Mouse (Mus musculus): ENCODE measurements around the gene Sema3d. TPM values are rescaled to one million over a fixed set of nuclear protein-coding genes. Genes with fewer than 3 reads are reported as not detected.

Sema3d gene
- polyA plus RNA-seq (2014; fragmentation: Nextera tagmentation; extraction: Ambion mirVana): 12.4 and 13.2 TPM in 2 replicates

DNA sequence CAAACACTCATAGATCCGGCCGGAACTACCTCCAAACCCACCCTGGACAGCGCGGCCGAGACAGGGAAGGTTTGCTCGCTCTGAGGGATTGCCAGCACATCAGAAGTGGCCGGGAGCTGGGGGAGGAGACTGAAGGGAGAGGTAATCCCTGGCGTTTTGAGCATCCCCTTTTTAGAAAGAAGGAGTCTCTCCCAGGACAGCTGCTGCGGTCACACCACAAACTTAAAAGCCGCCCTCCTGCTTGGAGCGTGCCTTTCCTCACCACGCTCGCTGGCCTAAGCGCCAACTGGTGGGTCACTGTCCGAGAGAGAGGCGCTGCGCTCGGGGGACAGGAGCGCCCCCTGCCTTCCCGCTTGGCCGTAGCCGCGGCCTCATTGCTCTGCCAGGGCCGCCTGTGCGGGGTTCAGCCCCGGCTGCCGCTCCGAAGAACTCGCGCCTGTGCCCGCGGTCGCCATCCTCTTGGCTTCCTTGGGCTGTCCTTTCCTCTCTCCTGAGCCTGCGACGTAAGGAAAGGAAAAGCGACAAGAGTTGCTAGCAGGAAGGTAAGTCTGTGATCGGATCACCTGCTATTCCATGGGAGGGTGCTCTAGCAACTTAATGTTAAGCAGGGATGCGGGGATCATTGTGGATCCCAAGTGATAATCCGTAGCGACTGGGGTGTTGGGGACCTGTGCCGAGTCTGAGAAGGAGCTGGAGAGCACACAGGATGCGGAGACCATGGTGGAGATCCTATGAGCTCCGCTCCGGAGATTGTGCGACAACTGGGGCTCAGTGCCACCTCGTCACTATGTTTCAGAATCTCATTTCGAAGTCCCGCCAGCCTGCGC lies at the start of gene Sema3d:
Gene Sema3d (plus strand): TSS at position 253 of the 827 bp plus-strand sequence.
- WGBS: under 1% methylated on average over 49 of the region's 49 CpGs
- H3K4me2 ChIP-seq (ENCODE audit: low read depth, severe bottlenecking): peak within 1 kb of the TSS; percentile 95
- H3K27ac ChIP-seq (replicated peaks; ENCODE audit: low read depth, low read length): no peak within 1 kb of the TSS
- DNase-seq (ENCODE audit: low spot score) (peak; percentile 86), ATAC-seq (ENCODE audit: insufficient number of reproducible peaks, low FRiP score, low TSS enrichment, low read depth) (peak; percentile 90)
- peak within 1 kb of the TSS; percentile 57 for H3K4me3 ChIP-seq (ENCODE audit: low read depth, low read length)
- no peaks in the 10 kb centered on the region for H3K4me1 ChIP-seq (ENCODE audit: control insufficient read depth, insufficient read depth, low read length)
- H3K9ac ChIP-seq (ENCODE audit: low read length): peak within 1 kb of the TSS; percentile 70
- H3K36me3 ChIP-seq (ENCODE audit: control insufficient read depth, insufficient read depth, low read length): no peaks in the 10 kb centered on the region
- peaks cover 8% of the 10 kb centered on the region; the same call in 1 of the 2 replicates for H3K27me3 ChIP-seq (ENCODE audit: control insufficient read depth, insufficient read depth, low read length)
- no peaks in the 10 kb centered on the region for H3K9me3 ChIP-seq (ENCODE audit: control insufficient read depth, low read length)

DNA sequence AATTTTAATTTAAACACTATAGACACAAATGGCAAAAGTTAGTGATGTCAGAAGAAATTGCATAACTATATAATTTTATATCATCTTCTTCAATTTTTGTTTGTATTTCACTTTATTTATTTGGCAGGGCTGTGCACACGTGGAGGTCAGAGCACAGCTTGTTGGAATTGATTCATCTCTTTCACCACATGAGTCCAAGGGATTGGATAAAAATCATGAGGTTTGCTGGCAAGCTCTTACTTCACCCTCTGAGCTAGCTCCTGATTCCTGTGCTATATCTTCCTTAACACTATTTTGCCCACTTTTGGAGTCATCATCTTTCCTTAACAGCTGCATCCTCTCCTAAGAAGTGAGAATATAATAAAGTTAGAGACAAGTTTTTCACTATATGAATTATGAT lies 5.9 kb upstream of the Sema3d start:
- Histone ChIP-seq H3K9me3 (ENCODE audit: control insufficient read depth, low read length) (no peaks in the 10 kb centered on the region), H3K27ac (replicated peaks; ENCODE audit: low read depth, low read length) (no peak overlapping the region), H3K4me3 (ENCODE audit: low read depth, low read length) (no peak overlapping the region), H3K4me2 (ENCODE audit: low read depth, severe bottlenecking) (no peak overlapping the region), H3K4me1 (ENCODE audit: control insufficient read depth, insufficient read depth, low read length) (no peaks in the 10 kb centered on the region), H3K27me3 (ENCODE audit: control insufficient read depth, insufficient read depth, low read length) (no peaks in the 10 kb centered on the region), H3K36me3 (ENCODE audit: control insufficient read depth, insufficient read depth, low read length) (no peaks in the 10 kb centered on the region), H3K9ac (ENCODE audit: low read length) (no peak overlapping the region)
- ATAC-seq (ENCODE audit: insufficient number of reproducible peaks, low FRiP score, low TSS enrichment, low read depth): no peak
- 70% methylated on average over 1 of the region's 1 CpGs for WGBS
- DNase-seq (ENCODE audit: low spot score): no peak

DNA sequence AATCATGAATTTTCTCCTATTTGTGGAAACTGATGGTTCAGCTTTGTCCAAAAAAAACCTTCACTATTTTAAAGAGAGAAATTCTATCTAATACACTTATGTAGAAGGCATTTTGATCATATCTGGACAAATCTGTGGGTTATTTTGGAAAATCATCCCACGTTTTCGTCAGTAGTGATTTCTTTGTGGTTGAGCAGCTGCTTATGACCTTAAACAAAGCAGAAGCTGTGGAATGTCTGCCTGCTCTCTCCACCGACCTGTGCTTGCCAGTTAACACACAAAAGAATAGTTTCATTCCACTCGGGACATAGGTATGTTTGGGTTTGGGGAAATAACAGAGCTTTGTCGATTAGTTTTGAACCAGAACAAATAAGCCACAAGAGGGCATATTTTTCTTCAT lies 4.3 kb upstream of the Sema3d start:
- 60% methylated on average over 5 of the region's 5 CpGs for WGBS
- DNase-seq (ENCODE audit: low spot score): no peak
- Histone ChIP-seq H3K9me3 (ENCODE audit: control insufficient read depth, low read length) (no peaks in the 10 kb centered on the region), H3K27me3 (ENCODE audit: control insufficient read depth, insufficient read depth, low read length) (no peaks in the 10 kb centered on the region; the same call in 1 of the 2 replicates), H3K4me3 (ENCODE audit: low read depth, low read length) (no peak overlapping the region), H3K9ac (ENCODE audit: low read length) (no peak overlapping the region), H3K4me2 (ENCODE audit: low read depth, severe bottlenecking) (no peak overlapping the region), H3K36me3 (ENCODE audit: control insufficient read depth, insufficient read depth, low read length) (no peaks in the 10 kb centered on the region), H3K4me1 (ENCODE audit: control insufficient read depth, insufficient read depth, low read length) (no peaks in the 10 kb centered on the region), H3K27ac (replicated peaks; ENCODE audit: low read depth, low read length) (no peak overlapping the region)
- no peak for ATAC-seq (ENCODE audit: insufficient number of reproducible peaks, low FRiP score, low TSS enrichment, low read depth)

DNA sequence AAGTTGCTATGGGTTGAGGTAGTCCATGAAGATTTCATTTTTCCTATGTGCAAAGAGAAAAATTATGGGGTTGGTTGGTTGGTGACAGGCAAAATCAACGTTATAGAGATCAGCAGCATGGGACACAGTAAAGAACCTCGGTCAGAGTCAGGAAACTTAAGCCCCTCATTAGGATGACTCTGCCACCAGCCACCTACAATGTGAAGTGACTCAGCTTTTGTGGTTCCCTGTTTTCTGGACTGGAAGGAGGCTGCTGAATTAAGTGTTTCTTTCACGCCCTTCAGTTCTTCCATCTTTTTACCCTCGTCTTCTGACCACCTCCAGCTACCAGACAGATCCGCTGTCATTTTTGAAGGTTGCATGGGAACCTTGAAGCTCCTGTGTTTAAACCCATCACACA lies 1.2 kb upstream of the Sema3d start:
- DNase-seq (ENCODE audit: low spot score): no peak
- no peak overlapping the region for H3K4me2 ChIP-seq (ENCODE audit: low read depth, severe bottlenecking)
- peaks cover 8% of the 10 kb centered on the region; the same call in 1 of the 2 replicates for H3K27me3 ChIP-seq (ENCODE audit: control insufficient read depth, insufficient read depth, low read length)
- no peak overlapping the region for H3K27ac ChIP-seq (replicated peaks; ENCODE audit: low read depth, low read length)
- WGBS: 77% methylated on average over 5 of the region's 5 CpGs
- no peak overlapping the region for H3K4me3 ChIP-seq (ENCODE audit: low read depth, low read length)
- no peak overlapping the region for H3K9ac ChIP-seq (ENCODE audit: low read length)
- no peaks in the 10 kb centered on the region for H3K36me3 ChIP-seq (ENCODE audit: control insufficient read depth, insufficient read depth, low read length)
- no peak for ATAC-seq (ENCODE audit: insufficient number of reproducible peaks, low FRiP score, low TSS enrichment, low read depth)
- H3K4me1 ChIP-seq (ENCODE audit: control insufficient read depth, insufficient read depth, low read length): no peaks in the 10 kb centered on the region
- no peaks in the 10 kb centered on the region for H3K9me3 ChIP-seq (ENCODE audit: control insufficient read depth, low read length)

DNA sequence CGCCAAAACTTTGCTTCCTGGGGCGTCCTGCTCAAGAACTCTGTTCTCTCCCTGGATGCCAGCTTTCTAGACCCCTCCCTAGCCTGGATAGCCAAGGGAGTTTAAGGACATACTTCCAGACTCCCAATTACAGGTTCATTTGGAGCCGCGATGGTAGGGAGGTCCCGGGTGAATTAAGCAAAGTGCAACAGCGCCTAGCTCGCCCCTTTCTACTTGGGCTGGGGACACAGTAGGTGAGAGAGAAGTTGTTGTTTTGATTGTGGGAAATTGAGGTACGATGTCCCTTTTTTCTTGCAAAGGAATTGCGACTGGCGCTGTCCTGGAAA lies 738 bp downstream of the Sema3d start:
- H3K9me3 ChIP-seq (ENCODE audit: control insufficient read depth, low read length): no peaks in the 10 kb centered on the region
- no peak for DNase-seq (ENCODE audit: low spot score)
- WGBS: under 1% methylated on average over 10 of the region's 10 CpGs
- no peaks in the 10 kb centered on the region for H3K4me1 ChIP-seq (ENCODE audit: control insufficient read depth, insufficient read depth, low read length)
- peak overlapping the region; percentile 70 for H3K9ac ChIP-seq (ENCODE audit: low read length)
- H3K4me3 ChIP-seq (ENCODE audit: low read depth, low read length): peak overlapping the region; percentile 57
- H3K27me3 ChIP-seq (ENCODE audit: control insufficient read depth, insufficient read depth, low read length): peaks cover 8% of the 10 kb centered on the region; the same call in 1 of the 2 replicates
- H3K36me3 ChIP-seq (ENCODE audit: control insufficient read depth, insufficient read depth, low read length): no peaks in the 10 kb centered on the region
- no peak overlapping the region for H3K27ac ChIP-seq (replicated peaks; ENCODE audit: low read depth, low read length)
- peak overlapping the region; percentile 95 for H3K4me2 ChIP-seq (ENCODE audit: low read depth, severe bottlenecking)
- 0 out of 2 replicates have a peak, but pooled peaks have one; percentile 4 for ATAC-seq (ENCODE audit: insufficient number of reproducible peaks, low FRiP score, low TSS enrichment, low read depth)

DNA sequence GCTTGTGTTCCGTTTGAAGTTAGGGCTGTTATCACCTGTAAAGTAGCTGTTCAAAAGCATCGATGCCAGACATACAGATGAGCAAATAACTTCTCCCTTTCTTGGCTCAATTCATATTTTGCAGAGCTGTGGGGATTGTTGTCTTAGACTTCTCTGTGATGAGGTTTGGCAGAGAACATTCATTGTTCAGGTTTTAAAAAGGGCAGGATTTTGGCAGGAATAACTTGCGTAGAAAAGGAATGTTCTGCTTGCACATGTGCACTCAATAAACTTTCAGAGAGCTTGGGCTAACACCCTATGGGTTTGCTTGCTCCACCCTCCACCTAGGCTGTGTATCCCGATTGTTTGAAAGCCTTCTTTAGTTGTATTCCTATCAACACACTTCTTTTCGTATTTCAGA lies 9.5 kb downstream of the Sema3d start:
- DNase-seq (ENCODE audit: low spot score) (no peak), ATAC-seq (ENCODE audit: insufficient number of reproducible peaks, low FRiP score, low TSS enrichment, low read depth) (no peak)
- Histone ChIP-seq H3K27me3 (ENCODE audit: control insufficient read depth, insufficient read depth, low read length) (no peaks in the 10 kb centered on the region), H3K4me3 (ENCODE audit: low read depth, low read length) (no peak overlapping the region), H3K9me3 (ENCODE audit: control insufficient read depth, low read length) (no peaks in the 10 kb centered on the region), H3K27ac (replicated peaks; ENCODE audit: low read depth, low read length) (no peak overlapping the region), H3K36me3 (ENCODE audit: control insufficient read depth, insufficient read depth, low read length) (no peaks in the 10 kb centered on the region), H3K4me2 (ENCODE audit: low read depth, severe bottlenecking) (no peak overlapping the region), H3K4me1 (ENCODE audit: control insufficient read depth, insufficient read depth, low read length) (no peaks in the 10 kb centered on the region), H3K9ac (ENCODE audit: low read length) (no peak overlapping the region)
- 87% methylated on average over 5 of the region's 5 CpGs for WGBS

DNA sequence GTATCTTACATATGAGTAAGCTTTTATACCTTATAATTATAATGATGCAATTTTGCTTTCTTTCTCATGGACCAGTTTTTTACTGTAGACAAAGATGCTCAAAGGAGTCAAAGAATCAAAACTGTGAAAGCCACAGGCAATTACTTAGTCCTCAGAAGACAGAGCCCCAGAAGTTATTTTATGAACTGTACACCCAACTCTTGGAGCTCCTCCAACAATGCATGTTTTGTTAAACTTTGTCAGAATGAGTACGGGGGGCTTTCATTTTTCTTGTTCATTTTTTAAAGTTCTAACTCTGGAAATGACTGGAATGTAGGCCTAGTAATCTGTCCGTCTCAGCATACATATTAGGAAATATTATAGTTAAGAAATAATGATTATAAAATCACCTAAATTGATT lies 16.1 kb downstream of the Sema3d start:
- ATAC-seq (ENCODE audit: insufficient number of reproducible peaks, low FRiP score, low TSS enrichment, low read depth) (no peak), DNase-seq (ENCODE audit: low spot score) (no peak)
- H3K4me1 ChIP-seq (ENCODE audit: control insufficient read depth, insufficient read depth, low read length): no peaks in the 10 kb centered on the region
- no peak overlapping the region for H3K9ac ChIP-seq (ENCODE audit: low read length)
- H3K27ac ChIP-seq (replicated peaks; ENCODE audit: low read depth, low read length): no peak overlapping the region
- H3K27me3 ChIP-seq (ENCODE audit: control insufficient read depth, insufficient read depth, low read length): no peaks in the 10 kb centered on the region
- H3K36me3 ChIP-seq (ENCODE audit: control insufficient read depth, insufficient read depth, low read length): no peaks in the 10 kb centered on the region
- no peak overlapping the region for H3K4me2 ChIP-seq (ENCODE audit: low read depth, severe bottlenecking)
- WGBS: 84% methylated on average over 2 of the region's 2 CpGs
- no peak overlapping the region for H3K4me3 ChIP-seq (ENCODE audit: low read depth, low read length)
- H3K9me3 ChIP-seq (ENCODE audit: control insufficient read depth, low read length): no peaks in the 10 kb centered on the region

DNA sequence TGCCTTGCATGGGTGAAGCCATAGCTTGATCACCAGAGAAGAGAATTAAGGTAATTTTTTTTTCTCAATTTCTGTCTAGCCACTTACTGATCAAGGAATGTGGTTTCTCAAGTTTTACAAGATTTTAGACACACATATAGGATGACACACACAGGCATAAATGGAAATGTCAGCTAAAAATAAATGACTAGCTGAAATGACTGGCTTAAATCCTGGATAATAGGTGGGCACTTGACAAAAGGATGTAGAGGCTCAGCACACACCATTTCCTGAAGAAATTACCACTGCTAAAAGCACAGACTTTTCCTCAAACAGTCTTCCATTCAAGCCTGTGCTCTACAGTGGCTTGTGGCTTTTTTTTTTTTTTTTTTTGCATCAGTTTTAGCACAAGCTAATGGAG lies 21.0 kb downstream of the Sema3d start:
- Histone ChIP-seq H3K27me3 (ENCODE audit: control insufficient read depth, insufficient read depth, low read length) (no peaks in the 10 kb centered on the region), H3K9me3 (ENCODE audit: control insufficient read depth, low read length) (no peaks in the 10 kb centered on the region), H3K27ac (replicated peaks; ENCODE audit: low read depth, low read length) (no peak overlapping the region), H3K4me3 (ENCODE audit: low read depth, low read length) (no peak overlapping the region), H3K9ac (ENCODE audit: low read length) (no peak overlapping the region), H3K36me3 (ENCODE audit: control insufficient read depth, insufficient read depth, low read length) (no peaks in the 10 kb centered on the region), H3K4me1 (ENCODE audit: control insufficient read depth, insufficient read depth, low read length) (no peaks in the 10 kb centered on the region), H3K4me2 (ENCODE audit: low read depth, severe bottlenecking) (no peak overlapping the region)
- ATAC-seq (ENCODE audit: insufficient number of reproducible peaks, low FRiP score, low TSS enrichment, low read depth) (no peak), DNase-seq (ENCODE audit: low spot score) (no peak)

DNA sequence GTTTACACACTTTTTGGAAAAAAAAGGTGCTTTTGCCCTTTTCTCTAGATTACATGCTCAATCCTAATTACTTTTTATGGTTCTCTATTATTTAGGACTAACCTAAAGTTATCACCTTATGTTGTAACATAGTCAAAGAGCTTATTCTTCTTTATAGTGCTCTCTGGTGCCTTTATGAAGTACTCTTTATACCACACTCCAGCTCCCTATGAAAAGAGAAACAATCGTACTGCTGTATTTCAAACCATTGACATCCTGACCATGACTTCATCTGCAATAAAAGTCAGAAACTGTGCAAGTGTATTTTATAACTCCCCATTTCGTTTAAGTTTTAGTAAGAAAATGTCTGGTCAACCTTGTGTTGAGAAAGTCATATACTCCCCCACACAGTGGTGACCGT lies 29.4 kb downstream of the Sema3d start:
- H3K9ac ChIP-seq (ENCODE audit: low read length): no peak overlapping the region
- no peak overlapping the region for H3K4me3 ChIP-seq (ENCODE audit: low read depth, low read length)
- no peaks in the 10 kb centered on the region for H3K36me3 ChIP-seq (ENCODE audit: control insufficient read depth, insufficient read depth, low read length)
- H3K4me2 ChIP-seq (ENCODE audit: low read depth, severe bottlenecking): no peak overlapping the region
- H3K9me3 ChIP-seq (ENCODE audit: control insufficient read depth, low read length): no peaks in the 10 kb centered on the region
- no peaks in the 10 kb centered on the region for H3K4me1 ChIP-seq (ENCODE audit: control insufficient read depth, insufficient read depth, low read length)
- WGBS: 64% methylated on average over 3 of the region's 3 CpGs
- H3K27me3 ChIP-seq (ENCODE audit: control insufficient read depth, insufficient read depth, low read length): no peaks in the 10 kb centered on the region
- no peak overlapping the region for H3K27ac ChIP-seq (replicated peaks; ENCODE audit: low read depth, low read length)
- DNase-seq (ENCODE audit: low spot score) (no peak), ATAC-seq (ENCODE audit: insufficient number of reproducible peaks, low FRiP score, low TSS enrichment, low read depth) (no peak)
